Mouse (Mus musculus) heart, postnatal 0 days (tissue): ENCODE results near the gene Bcat1.

Experiments used
- CTCF ChIP-seq: IDR thresholded peaks from 2 replicates; pipeline ENCODE4 v1.5.1; 2016; ENCODE audit warnings: antibody characterized with exemption, control low read depth, low read depth
- EP300 ChIP-seq: IDR thresholded peaks from 2 replicates; pipeline ENCODE4 v1.6.1; 2016; ENCODE audit warnings: antibody characterized with exemption, low read depth

DNA sequence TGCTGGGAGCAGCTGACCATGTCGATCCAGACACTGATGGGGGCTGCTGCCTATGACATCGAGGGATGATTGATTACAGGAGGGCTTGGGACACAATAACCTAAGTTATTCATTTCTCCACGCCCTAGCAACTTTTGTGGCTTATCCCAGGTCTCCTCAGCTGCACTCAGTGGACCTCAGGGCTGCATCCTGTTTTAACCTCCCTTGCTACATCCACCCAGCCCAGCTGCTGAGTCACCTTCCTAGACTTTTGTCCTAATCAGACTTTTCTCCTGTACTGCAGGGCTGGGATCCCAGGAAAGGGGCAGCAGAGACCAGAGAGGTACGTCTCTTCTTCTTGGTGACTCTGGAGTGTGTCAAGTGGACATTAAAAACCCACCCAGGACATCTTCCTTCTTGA is 19.9 kb downstream of the Bcat1 start:
- TF ChIP-seq EP300 (no peak), CTCF (no peak)
